Mouse (Mus musculus) C2C12 (cell line): Measurements from ENCODE around the gene Pop4. TPM values are rescaled to one million over a fixed set of nuclear protein-coding genes. Genes with fewer than 3 reads are reported as not detected.

Experiments
- H3K27me3 ChIP-seq: one replicate; pipeline ENCODE4 v1.6.1; 2011; ENCODE audit not compliant: control insufficient read depth, insufficient read depth, insufficient read length
- H3K36me3 ChIP-seq: one replicate; pipeline ENCODE4 v1.6.1; 2011; ENCODE audit not compliant: control insufficient read depth, insufficient read depth
- H3K4me3 ChIP-seq: one replicate; pipeline ENCODE4 v1.5.1; 2011; ENCODE audit warnings: mild to moderate bottlenecking, control low read depth; ENCODE audit not compliant: poor library complexity, insufficient read depth, severe bottlenecking
- H3K79me2 ChIP-seq: one replicate; pipeline ENCODE4 v1.6.1; 2011; ENCODE audit not compliant: control insufficient read depth, insufficient read depth
- H3K79me3 ChIP-seq: one replicate; pipeline ENCODE4 v1.6.1; 2011; ENCODE audit warnings: low read depth, control low read depth
- H3ac ChIP-seq: one replicate; pipeline ENCODE3; 2011; ENCODE audit warnings: low read depth; ENCODE audit not compliant: control insufficient read depth, insufficient read length
- CTCF ChIP-seq: IDR thresholded peaks from one replicate; pipeline ENCODE4 v1.5.1; 2011; ENCODE audit not compliant: control insufficient read depth, insufficient read depth, insufficient read length
- FOSL1 ChIP-seq: IDR thresholded peaks from one replicate; pipeline ENCODE4 v1.8.0; 2011; ENCODE audit warnings: mild to moderate bottlenecking, low read length; ENCODE audit not compliant: poor library complexity, insufficient read depth, severe bottlenecking
- polyA plus RNA-seq: library from polyadenylated mRNA; unstranded; fragments of >200 nt; fragmentation: generic; extraction: Trizol; gene quantifications from one replicate; pipeline ENCODE4 v1.2.1, GENCODE M21; 2012; ENCODE audit warnings: missing spikeins

Gene Pop4
- polyA plus RNA-seq, 1 experiment, result 20.0 TPM

DNA sequence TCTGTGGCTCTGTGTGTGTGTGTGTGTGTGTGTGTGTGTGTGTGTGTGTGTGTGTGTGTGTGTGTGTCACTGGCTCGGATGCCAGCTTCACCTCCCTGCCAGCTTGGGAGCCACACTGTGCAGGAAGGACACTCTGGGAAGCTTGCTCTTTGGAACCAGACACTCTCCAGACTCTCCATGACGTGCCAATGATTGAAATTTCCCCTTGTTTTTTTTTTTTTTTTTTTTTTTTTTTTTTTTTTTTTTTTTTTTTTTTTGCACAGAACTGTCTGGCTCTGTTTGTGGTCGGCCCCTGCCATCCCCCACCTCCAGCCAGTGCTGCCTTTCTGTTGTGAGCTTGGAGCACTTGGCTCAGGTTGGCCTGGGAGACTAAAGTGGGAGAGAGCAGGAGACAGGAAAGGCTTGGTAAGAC is 58.6 kb downstream of the Pop4 start:
- no peaks in the 10 kb centered on the region for H3K79me2 ChIP-seq
- no peaks in the 10 kb centered on the region for H3K27me3 ChIP-seq
- H3K4me3 ChIP-seq, result no peak overlapping the region
- no peak overlapping the region for H3ac ChIP-seq
- H3K79me3 ChIP-seq, result no peaks in the 10 kb centered on the region
- TF ChIP-seq FOSL1 (no peak), CTCF (no peak)
- H3K36me3 ChIP-seq, result no peaks in the 10 kb centered on the region

Other genes starting within 250 kb of the Pop4 start
- 12.6 TPM for gene Uri1, start 247.9 kb downstream of the Pop4 start, polyA plus RNA-seq
- gene Ccne1, start 163.9 kb downstream of the Pop4 start, polyA plus RNA-seq, result 58.6 TPM
- gene 1600014C10Rik, start 88.2 kb downstream of the Pop4 start, polyA plus RNA-seq, result 7.0 TPM
- 10.6 TPM for gene Plekhf1, start 43.4 kb downstream of the Pop4 start, polyA plus RNA-seq